Mouse (Mus musculus): Measurements from ENCODE around the gene Cldn18. TPM values are rescaled to one million over a fixed set of nuclear protein-coding genes. Genes with fewer than 3 reads are reported as not detected.

Gene Cldn18
- polyA plus RNA-seq, 1 experiment from 2014 or later, result not detected

DNA sequence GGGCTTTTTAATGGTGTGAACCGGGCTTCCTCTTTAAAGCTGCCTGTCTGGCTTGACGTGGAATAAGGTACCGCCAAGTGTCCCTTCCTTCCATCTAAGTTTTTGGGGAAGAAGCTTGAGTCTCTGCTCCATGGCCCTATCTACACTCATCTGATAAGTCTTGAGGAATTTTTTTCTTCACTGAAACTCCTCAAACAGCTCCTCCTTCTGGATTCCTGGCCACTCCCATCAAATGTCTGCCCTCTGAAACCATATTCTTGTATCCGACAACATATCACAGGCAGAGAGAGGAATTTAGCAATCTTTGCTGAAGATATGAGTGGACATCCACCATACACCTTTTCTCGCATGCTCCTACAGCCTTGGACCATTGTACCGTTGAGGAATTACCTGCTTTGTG is 10.8 kb downstream of the Cldn18 start:
- no peaks in the 10 kb centered on the region for H3K36me3 ChIP-seq
- H3K27ac ChIP-seq (replicated peaks), result no peak overlapping the region
- H3K4me1 ChIP-seq, result no peaks in the 10 kb centered on the region
- H3K9me3 ChIP-seq (replicated peaks), result no peaks in the 10 kb centered on the region
- H3K4me3 ChIP-seq, result no peak overlapping the region
- DNase-seq (ENCODE audit: low spot score), result no peak
- WGBS, result 94% methylated on average over 6 of the region's 6 CpGs
- H3K27me3 ChIP-seq (ENCODE audit: low read depth, poor library complexity, severe bottlenecking), result no peaks in the 10 kb centered on the region

DNA sequence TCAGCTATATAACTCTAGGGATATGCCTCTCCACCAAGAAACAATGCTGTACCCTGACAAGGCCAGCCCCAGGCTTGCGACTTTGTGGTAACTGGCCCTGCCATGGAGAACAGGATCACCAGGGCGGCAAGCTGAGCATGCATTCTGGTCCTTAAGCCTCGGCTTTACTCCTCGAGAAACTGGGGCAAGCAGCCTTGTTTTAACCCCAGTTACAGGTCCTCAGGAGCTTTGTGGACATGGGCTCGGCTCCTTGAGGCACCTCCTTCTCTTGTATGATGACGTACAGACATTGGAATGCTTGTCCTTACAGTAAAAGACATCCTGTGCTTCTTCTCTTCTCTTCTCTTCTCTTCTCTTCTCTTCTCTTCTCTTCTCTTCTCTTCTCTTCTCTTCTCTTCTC is 13.4 kb downstream of the Cldn18 start:
- WGBS, result 78% methylated on average over 6 of the region's 6 CpGs
- Histone ChIP-seq H3K4me3 (no peak overlapping the region), H3K36me3 (no peaks in the 10 kb centered on the region), H3K27me3 (ENCODE audit: low read depth, poor library complexity, severe bottlenecking) (no peaks in the 10 kb centered on the region), H3K9me3 (replicated peaks) (no peaks in the 10 kb centered on the region), H3K27ac (replicated peaks) (no peak overlapping the region), H3K4me1 (no peaks in the 10 kb centered on the region)
- no peak for DNase-seq (ENCODE audit: low spot score)

DNA sequence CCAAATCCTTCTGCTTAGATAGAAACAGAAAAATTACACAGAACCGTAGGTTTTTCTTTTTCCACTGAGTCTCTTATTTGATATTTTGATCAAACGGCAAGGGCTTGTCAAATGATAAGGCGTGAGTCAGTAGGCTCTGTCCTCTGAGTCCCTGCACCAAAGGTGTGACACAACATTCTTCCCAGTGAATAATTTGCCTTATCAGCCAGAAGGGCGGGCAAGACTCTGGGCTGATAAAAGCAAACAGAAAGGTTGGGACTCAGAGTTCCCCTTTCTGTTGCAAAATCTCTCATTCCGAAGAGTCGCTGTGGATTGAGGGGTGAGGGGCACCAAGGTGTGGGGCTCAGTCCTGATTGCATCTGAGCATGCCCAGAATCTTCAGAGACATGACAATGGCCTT is 14.9 kb downstream of the Cldn18 start:
- Histone ChIP-seq H3K27me3 (ENCODE audit: low read depth, poor library complexity, severe bottlenecking) (no peaks in the 10 kb centered on the region), H3K36me3 (no peaks in the 10 kb centered on the region), H3K4me3 (no peak overlapping the region), H3K27ac (replicated peaks) (no peak overlapping the region), H3K9me3 (replicated peaks) (no peaks in the 10 kb centered on the region), H3K4me1 (no peaks in the 10 kb centered on the region)
- no peak for DNase-seq (ENCODE audit: low spot score)
- WGBS, result 91% methylated on average over 6 of the region's 6 CpGs

DNA sequence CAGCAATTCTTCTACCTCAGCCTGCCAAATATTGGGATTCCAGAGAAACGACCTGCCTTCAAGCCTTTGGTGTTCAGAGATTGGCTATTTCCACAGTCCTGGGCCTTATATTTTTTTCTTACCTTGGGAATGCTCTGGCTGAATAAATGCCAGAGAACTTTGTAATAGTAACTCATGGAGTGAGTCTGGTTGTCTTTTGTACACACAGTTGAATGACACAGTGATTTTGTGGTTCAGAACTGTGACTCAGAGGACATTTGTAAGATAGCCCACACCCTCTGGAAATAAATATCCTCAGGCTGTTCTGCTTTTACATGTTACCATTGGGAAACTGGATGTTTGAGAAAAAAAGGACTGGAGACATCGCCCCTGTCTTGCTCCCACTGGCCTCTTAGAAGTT is 15.9 kb downstream of the Cldn18 start:
- no peaks in the 10 kb centered on the region for H3K36me3 ChIP-seq
- 87% methylated on average over 2 of the region's 2 CpGs for WGBS
- no peaks in the 10 kb centered on the region for H3K4me1 ChIP-seq
- H3K27ac ChIP-seq (replicated peaks), result no peak overlapping the region
- no peaks in the 10 kb centered on the region for H3K27me3 ChIP-seq (ENCODE audit: low read depth, poor library complexity, severe bottlenecking)
- H3K4me3 ChIP-seq, result no peak overlapping the region
- DNase-seq (ENCODE audit: low spot score), result no peak
- no peaks in the 10 kb centered on the region for H3K9me3 ChIP-seq (replicated peaks)

DNA sequence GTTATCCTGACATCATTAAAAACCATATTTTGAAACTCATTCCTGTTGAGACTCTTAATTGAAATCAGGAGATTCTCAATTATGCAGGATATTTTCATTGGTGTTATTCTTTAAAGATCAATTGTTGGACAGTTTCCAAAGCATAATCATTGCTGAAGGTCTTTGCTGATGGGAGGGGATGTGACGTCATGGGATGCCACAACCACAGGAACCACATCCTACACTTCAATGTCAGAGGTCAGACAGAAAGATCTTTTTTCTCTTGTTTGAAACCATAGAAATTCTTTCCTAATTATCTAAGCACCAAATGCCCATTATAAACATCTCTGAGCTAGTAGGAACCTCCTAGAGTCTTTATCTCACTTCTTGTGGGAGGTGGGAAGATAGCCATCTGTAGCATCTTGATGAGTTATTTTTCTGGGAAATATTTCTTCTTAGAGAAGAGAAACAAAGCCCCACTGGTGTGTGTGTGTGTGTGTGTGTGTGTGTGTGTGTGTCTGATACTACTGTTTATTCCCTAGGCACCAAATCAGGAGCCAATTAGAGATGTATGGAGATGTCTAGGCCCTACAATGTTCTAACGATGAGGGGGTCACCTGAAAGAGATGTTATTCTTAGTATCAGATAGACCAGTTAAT is 17.2 kb downstream of the Cldn18 start:
- 94% methylated on average over 2 of the region's 2 CpGs for WGBS

DNA sequence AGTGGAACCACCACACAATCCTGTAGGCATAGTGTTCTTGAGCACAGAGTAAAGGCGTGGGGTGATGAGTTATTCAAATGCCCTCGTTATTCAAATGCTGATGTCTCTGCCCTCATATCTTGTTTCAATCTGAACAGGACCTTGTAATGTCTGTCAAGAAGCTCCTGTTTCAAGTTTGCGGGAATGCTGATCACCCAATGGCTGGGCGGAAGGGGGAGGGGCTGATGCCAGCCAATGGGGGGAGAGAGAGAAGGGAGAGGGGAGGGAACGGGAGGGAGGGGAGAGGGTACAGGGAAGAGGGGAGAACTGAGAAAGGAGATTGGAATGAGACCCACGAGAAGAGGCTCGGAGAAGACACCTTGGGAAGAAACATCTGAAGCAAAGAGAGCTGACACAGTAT is 22.1 kb downstream of the Cldn18 start:
- DNase-seq (ENCODE audit: low spot score), result no peak
- no peak overlapping the region for H3K27ac ChIP-seq (replicated peaks)
- H3K4me3 ChIP-seq, result no peak overlapping the region
- H3K4me1 ChIP-seq, result no peaks in the 10 kb centered on the region
- WGBS, result 70% methylated on average over 7 of the region's 7 CpGs
- no peaks in the 10 kb centered on the region for H3K9me3 ChIP-seq (replicated peaks)
- H3K36me3 ChIP-seq, result no peaks in the 10 kb centered on the region
- no peaks in the 10 kb centered on the region for H3K27me3 ChIP-seq (ENCODE audit: low read depth, poor library complexity, severe bottlenecking)

More for the DNA sequence above, 17.2 kb downstream of the Cldn18 start:
- Histone ChIP-seq H3K9me3 (replicated peaks) (no peaks in the 10 kb centered on the region), H3K4me3 (no peak overlapping the region), H3K4me1 (no peaks in the 10 kb centered on the region), H3K36me3 (no peaks in the 10 kb centered on the region), H3K27me3 (ENCODE audit: low read depth, poor library complexity, severe bottlenecking) (no peaks in the 10 kb centered on the region), H3K27ac (replicated peaks) (no peak overlapping the region)
- no peak for DNase-seq (ENCODE audit: low spot score)

DNA sequence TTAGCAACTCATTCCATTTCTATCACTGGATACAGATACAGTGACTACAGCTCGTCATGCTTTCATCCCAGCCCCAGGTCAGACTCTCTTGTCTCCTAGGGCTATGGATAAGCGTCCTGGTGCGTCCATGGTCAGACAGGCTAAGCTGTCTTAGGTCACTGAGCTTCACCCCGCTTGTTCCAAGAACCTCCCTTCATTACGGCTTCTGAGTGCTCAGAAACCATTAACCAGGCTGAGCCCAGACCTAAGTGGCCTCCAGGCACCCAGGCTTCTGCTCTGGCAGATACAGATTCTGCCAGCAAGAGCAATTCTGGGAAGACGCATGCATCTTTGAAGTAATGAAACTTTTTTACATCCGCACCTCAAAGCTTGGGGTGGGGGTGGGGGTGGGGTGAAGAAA is 26.7 kb downstream of the Cldn18 start:
- no peak overlapping the region for H3K27ac ChIP-seq (replicated peaks)
- no peak overlapping the region for H3K4me3 ChIP-seq
- peaks cover under 1% of the 10 kb centered on the region for H3K4me1 ChIP-seq
- 83% methylated on average over 7 of the region's 7 CpGs for WGBS
- H3K9me3 ChIP-seq (replicated peaks), result no peaks in the 10 kb centered on the region
- H3K27me3 ChIP-seq (ENCODE audit: low read depth, poor library complexity, severe bottlenecking), result no peaks in the 10 kb centered on the region
- no peak for DNase-seq (ENCODE audit: low spot score)
- H3K36me3 ChIP-seq, result no peaks in the 10 kb centered on the region

DNA sequence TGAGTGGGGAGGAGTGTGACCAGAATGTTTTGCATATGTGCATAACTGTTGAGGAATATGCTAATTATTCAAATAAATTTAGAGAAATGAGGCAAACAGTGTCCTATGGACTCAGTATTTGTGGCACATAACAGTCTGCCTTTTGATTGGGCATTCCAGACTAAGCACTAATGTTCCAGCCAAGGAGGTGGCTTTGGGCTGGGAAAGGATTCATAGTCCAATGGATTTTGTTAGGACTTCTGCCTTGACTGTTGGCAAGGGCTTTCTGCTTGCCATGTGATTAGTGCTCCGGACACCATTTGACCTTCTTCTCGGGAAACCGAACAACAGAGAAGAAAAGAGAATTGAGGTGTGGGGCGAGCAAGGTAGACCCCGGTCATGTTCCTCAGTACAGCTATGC is 27.3 kb downstream of the Cldn18 start:
- no peaks in the 10 kb centered on the region for H3K27me3 ChIP-seq (ENCODE audit: low read depth, poor library complexity, severe bottlenecking)
- H3K4me3 ChIP-seq, result no peak overlapping the region
- 93% methylated on average over 5 of the region's 5 CpGs for WGBS
- no peak overlapping the region for H3K27ac ChIP-seq (replicated peaks)
- H3K9me3 ChIP-seq (replicated peaks), result no peaks in the 10 kb centered on the region
- no peak for DNase-seq (ENCODE audit: low spot score)
- H3K4me1 ChIP-seq, result peaks cover 7% of the 10 kb centered on the region
- no peaks in the 10 kb centered on the region for H3K36me3 ChIP-seq

DNA sequence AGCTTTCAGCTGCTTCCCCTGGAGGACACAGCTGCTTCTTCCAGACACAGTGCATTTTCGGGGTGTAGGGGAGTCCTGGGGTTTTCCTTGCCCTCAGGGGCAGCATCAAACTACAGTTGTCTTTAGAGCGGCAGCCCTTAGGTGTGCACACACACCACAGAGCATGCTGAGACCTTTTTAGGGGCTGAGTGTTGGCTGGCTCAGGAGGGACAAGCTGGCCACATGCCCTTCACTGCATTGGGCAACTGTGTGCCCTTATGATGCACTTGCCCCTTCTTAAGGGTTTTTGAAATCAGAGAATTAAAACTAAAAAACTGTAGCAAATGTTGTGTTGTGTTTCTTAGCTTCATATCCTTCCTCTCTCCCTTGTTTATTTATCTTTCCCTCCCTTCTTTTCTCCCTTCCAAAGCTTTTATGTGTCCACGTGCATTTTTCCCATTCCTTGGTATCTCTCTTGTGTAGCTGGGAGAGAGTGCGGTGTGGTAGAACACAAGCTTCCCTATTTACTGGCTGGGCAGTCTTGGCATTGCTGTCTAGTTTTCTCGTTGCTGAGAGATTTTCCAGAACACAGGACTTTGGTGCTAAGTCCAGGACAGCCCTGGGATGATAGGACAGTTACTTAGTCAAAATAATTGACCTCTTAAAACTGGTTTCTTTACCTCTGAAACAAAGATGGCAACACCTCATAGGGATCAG is 31.4 kb downstream of the Cldn18 start:
- Histone ChIP-seq H3K27me3 (ENCODE audit: low read depth, poor library complexity, severe bottlenecking) (no peaks in the 10 kb centered on the region), H3K9me3 (replicated peaks) (no peaks in the 10 kb centered on the region), H3K4me3 (no peak overlapping the region), H3K27ac (replicated peaks) (no peak overlapping the region), H3K4me1 (peaks cover 11% of the 10 kb centered on the region), H3K36me3 (no peaks in the 10 kb centered on the region)
- DNase-seq (ENCODE audit: low spot score), result no peak
- WGBS, result 79% methylated on average over 5 of the region's 5 CpGs

DNA sequence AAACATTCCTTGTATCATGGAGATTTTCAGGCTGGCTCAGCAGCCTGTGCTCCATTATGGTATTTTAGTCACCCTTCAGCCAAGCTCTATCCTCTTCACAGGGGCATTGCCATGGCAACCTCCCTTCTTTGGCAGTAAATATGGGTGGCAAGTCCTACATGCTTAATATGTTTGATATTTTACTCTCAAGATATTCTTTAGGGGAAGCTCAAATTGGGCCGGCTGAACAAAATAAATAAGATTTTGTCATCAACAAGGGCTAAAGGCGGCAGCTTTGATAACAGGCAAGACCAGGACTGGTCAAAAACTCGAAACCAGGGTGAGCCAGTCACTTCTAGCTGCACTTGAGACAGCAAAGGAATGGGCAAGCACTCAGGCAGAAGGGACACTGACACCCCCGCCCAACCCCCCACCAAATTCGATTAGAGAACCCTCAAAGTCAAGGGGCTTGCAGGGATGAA is 32.0 kb downstream of the Cldn18 start:
- peaks cover 11% of the 10 kb centered on the region for H3K4me1 ChIP-seq
- H3K27ac ChIP-seq (replicated peaks), result no peak overlapping the region
- no peak overlapping the region for H3K4me3 ChIP-seq
- H3K9me3 ChIP-seq (replicated peaks), result no peaks in the 10 kb centered on the region
- no peaks in the 10 kb centered on the region for H3K27me3 ChIP-seq (ENCODE audit: low read depth, poor library complexity, severe bottlenecking)
- H3K36me3 ChIP-seq, result no peaks in the 10 kb centered on the region
- WGBS, result 80% methylated on average over 5 of the region's 5 CpGs
- DNase-seq (ENCODE audit: low spot score), result no peak

DNA sequence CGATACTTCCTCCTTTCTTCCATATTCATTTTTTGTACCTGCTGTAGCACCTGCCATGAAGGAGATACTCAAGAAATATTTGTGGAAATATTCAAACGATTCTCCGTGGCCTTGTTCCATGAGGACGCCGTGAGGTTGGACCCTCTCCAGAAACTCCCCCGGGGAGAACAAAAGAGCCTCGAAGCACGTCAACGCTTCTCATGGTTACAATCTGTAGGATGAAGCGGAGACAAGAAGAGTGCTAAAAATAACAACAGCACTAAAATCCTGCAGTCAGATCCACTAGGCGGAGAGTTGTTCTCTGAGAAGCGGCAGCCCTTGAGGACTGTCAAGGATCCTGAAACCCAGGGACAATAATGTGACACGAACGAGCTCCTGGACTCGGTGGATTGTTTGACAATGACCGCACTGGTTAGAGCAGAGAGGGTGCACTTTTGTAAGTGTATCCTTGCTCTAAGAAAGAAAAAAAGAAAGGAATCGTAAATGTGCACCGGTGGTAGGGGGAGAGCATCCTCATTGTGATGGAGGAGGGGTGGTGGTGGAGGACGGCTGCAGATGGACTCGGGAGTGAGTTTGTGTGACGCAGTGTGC is 35.0 kb downstream of the Cldn18 start:
- Histone ChIP-seq H3K36me3 (no peaks in the 10 kb centered on the region), H3K4me3 (no peak overlapping the region), H3K4me1 (peaks cover 11% of the 10 kb centered on the region), H3K27me3 (ENCODE audit: low read depth, poor library complexity, severe bottlenecking) (no peaks in the 10 kb centered on the region), H3K27ac (replicated peaks) (no peak overlapping the region), H3K9me3 (replicated peaks) (no peaks in the 10 kb centered on the region)
- WGBS, result 90% methylated on average over 21 of the region's 21 CpGs
- DNase-seq (ENCODE audit: low spot score), result no peak

DNA sequence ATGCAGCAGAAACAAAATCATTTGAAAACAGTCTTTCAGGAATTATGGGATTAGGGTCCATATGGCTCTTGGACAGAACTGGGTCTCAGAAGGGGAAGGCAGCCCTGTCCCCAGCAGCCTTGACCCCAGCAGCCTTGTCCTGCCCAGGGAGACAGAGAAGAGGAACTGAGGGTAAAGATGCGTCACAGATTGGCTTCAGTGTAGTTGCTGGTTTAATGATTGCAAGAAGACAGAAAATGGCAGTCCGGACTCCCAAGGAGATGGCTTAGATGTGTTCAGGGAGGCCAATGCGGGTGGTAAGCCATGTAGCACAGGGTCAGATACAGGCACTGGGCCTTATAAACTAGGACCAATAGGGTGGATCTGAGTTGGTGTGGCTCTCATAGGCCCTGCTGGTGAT is 41.4 kb downstream of the Cldn18 start:
- no peaks in the 10 kb centered on the region for H3K27me3 ChIP-seq (ENCODE audit: low read depth, poor library complexity, severe bottlenecking)
- no peak for DNase-seq (ENCODE audit: low spot score)
- no peaks in the 10 kb centered on the region for H3K9me3 ChIP-seq (replicated peaks)
- peaks cover 19% of the 10 kb centered on the region for H3K36me3 ChIP-seq
- H3K4me1 ChIP-seq, result no peaks in the 10 kb centered on the region
- no peak overlapping the region for H3K4me3 ChIP-seq
- WGBS, result 89% methylated on average over 3 of the region's 3 CpGs
- no peak overlapping the region for H3K27ac ChIP-seq (replicated peaks)

DNA sequence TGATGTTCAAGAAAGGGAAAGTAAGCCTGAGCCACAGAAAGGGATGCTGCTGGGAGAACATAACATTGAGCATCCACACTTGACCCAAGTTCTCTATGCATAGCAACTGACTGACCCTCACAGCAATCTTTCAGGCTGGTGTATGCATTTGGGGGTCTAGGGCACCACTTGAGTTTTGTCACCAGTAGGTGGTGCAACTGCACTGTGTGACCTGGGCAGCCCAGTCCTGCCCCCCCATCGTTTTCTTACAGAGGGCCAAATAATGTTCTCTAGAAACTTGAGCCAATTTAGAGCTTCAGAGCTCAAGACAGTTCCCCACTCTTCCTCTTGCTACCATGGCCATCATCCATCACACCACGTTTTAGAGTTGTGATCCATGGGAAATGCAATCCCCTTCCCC is 45.5 kb downstream of the Cldn18 start:
- Histone ChIP-seq H3K4me3 (no peak overlapping the region), H3K4me1 (peaks cover 8% of the 10 kb centered on the region; the same call in 1 of the 2 replicates), H3K27ac (replicated peaks) (no peak overlapping the region), H3K9me3 (replicated peaks) (peaks cover 11% of the 10 kb centered on the region; the same call in 1 of the 2 replicates), H3K36me3 (peaks cover 58% of the 10 kb centered on the region), H3K27me3 (ENCODE audit: low read depth, poor library complexity, severe bottlenecking) (no peaks in the 10 kb centered on the region)
- WGBS, result 51% methylated on average over 2 of the region's 2 CpGs
- no peak for DNase-seq (ENCODE audit: low spot score)

Measured in midbrain, embryonic 10.5 days (tissue).